Mouse (Mus musculus): Measurements from ENCODE around the gene Larp4b. TPM values are rescaled to one million over a fixed set of nuclear protein-coding genes. Genes with fewer than 3 reads are reported as not detected.

Larp4b gene
- polyA plus RNA-seq, 1 experiment = 15.7 TPM

GRCm38 (mm10) chr13:9120835-9121542, 27.3 kb downstream of the Larp4b start:
- no peaks in the 10 kb centered on the region for H3K27me3 ChIP-seq (replicated peaks)

GRCm38 (mm10) chr13:9122045-9122444, 28.4 kb downstream of the Larp4b start:
- Histone ChIP-seq H3K4me3 (replicated peaks) (no peak overlapping the region), H3K4me1 (peaks cover 49% of the 10 kb centered on the region), H3K36me3 (replicated peaks; ENCODE audit: low read length) (peaks cover 92% of the 10 kb centered on the region), H3K27me3 (replicated peaks) (no peaks in the 10 kb centered on the region), H3K9me3 (no peaks in the 10 kb centered on the region)
- TF ChIP-seq GATA1 (IDR thresholded peaks at IDR 0.05; ENCODE audit: borderline replicate concordance, low read length) = no peak
- TF ChIP-seq FLI1 (IDR thresholded peaks at IDR 0.05; ENCODE audit: low read length) = no peak

More at GRCm38 (mm10) chr13:9120835-9121542, 27.3 kb downstream of the Larp4b start:
- Histone ChIP-seq H3K4me3 (replicated peaks) (no peak overlapping the region), H3K36me3 (replicated peaks; ENCODE audit: low read length) (peaks cover 89% of the 10 kb centered on the region), H3K9me3 (no peaks in the 10 kb centered on the region), H3K4me1 (peaks cover 54% of the 10 kb centered on the region)
- TF ChIP-seq FLI1 (IDR thresholded peaks at IDR 0.05; ENCODE audit: low read length) (no peak), GATA1 (IDR thresholded peaks at IDR 0.05; ENCODE audit: borderline replicate concordance, low read length) (no peak)

GRCm38 (mm10) chr13:9125193-9125592, 31.5 kb downstream of the Larp4b start:
- H3K9me3 ChIP-seq = no peaks in the 10 kb centered on the region
- peaks cover 51% of the 10 kb centered on the region for H3K4me1 ChIP-seq
- TF ChIP-seq FLI1 (IDR thresholded peaks at IDR 0.05; ENCODE audit: low read length) = no peak
- no peak for TF ChIP-seq GATA1 (IDR thresholded peaks at IDR 0.05; ENCODE audit: borderline replicate concordance, low read length)
- no peaks in the 10 kb centered on the region for H3K27me3 ChIP-seq (replicated peaks)
- peaks cover 91% of the 10 kb centered on the region for H3K36me3 ChIP-seq (replicated peaks; ENCODE audit: low read length)
- peak overlapping the region; percentile 54 for H3K4me3 ChIP-seq (replicated peaks)

DNA sequence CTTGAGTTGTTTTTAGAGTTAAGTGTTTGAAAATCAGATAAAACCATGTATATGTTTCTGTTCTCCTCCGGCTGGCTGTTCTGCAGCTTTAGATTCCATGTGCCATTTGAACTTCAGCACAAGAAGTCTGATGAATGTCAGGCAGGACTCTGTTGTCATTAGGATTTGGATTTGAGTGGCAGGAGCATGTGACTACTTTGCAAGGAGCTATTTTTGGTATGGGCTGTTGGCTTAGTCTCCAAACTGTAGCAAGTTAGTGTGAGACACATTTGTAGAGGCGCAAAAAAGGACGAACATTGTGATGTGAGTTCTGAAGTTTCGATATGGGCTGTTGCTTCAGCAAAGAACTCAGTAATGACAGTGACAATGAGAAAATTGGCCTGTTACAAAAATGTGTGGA, 34.0 kb downstream of the Larp4b start:
- TF ChIP-seq FLI1 (IDR thresholded peaks at IDR 0.05; ENCODE audit: low read length) = no peak
- no peak for TF ChIP-seq GATA1 (IDR thresholded peaks at IDR 0.05; ENCODE audit: borderline replicate concordance, low read length)
- Histone ChIP-seq H3K9me3 (no peaks in the 10 kb centered on the region), H3K27me3 (replicated peaks) (no peaks in the 10 kb centered on the region), H3K36me3 (replicated peaks; ENCODE audit: low read length) (peaks cover 93% of the 10 kb centered on the region), H3K4me3 (replicated peaks) (no peak overlapping the region), H3K4me1 (peaks cover 51% of the 10 kb centered on the region)

- Histone ChIP-seq H3K36me3 (replicated peaks; ENCODE audit: low read length) (peaks cover 93% of the 10 kb centered on the region), H3K4me3 (replicated peaks) (no peak overlapping the region), H3K27me3 (replicated peaks) (no peaks in the 10 kb centered on the region), H3K9me3 (no peaks in the 10 kb centered on the region), H3K4me1 (peaks cover 56% of the 10 kb centered on the region)
- TF ChIP-seq GATA1 (IDR thresholded peaks at IDR 0.05; ENCODE audit: borderline replicate concordance, low read length) (no peak), FLI1 (IDR thresholded peaks at IDR 0.05; ENCODE audit: low read length) (no peak)
Observed at GRCm38 (mm10) chr13:9128707-9129314, 35.1 kb downstream of the Larp4b start.

DNA sequence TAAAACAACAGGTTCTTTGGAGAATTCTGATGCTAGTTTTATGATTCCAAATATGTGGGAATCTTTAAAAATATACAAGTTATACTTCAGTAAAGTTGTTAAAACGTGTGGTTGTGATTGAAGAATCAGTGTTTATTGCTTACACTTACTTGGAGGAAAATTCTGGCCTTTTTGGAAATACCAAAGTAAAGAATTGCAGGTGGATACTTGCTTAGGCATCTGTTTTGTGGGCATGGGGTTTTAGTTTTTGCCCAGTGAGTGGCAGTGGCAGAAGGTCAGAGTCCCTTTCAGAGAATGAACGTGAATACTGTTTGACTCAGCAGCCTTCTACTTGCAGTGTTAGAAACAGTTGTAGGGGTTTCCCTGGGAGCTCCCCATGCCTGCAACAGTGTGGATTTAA, 40.7 kb downstream of the Larp4b start:
- Histone ChIP-seq H3K36me3 (replicated peaks; ENCODE audit: low read length) (peaks cover 91% of the 10 kb centered on the region), H3K4me1 (peaks cover 70% of the 10 kb centered on the region), H3K9me3 (no peaks in the 10 kb centered on the region), H3K4me3 (replicated peaks) (no peak overlapping the region), H3K27me3 (replicated peaks) (no peaks in the 10 kb centered on the region)
- TF ChIP-seq FLI1 (IDR thresholded peaks at IDR 0.05; ENCODE audit: low read length) (no peak), GATA1 (IDR thresholded peaks at IDR 0.05; ENCODE audit: borderline replicate concordance, low read length) (no peak)

DNA sequence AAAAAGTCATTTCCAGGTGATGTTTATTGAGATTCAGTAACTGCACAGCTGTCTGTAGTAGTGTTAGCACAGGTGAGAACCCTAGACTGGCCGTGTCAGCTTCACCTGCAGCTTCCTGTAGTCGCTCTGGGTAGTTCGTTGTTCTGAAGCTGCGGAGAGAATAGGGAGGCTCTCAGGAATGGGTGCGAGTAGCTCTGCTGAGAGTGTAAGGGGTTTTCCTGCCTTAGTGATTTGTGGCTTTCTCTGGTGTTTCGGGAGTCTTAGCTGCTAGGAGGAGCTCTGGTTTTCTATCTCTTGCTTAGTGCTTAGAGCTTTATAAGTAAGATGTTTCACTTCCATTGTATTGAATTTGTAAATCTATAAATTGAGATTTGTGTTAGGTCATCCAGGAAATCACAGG, 42.4 kb downstream of the Larp4b start:
- H3K4me1 ChIP-seq = peaks cover 70% of the 10 kb centered on the region
- no peak for TF ChIP-seq FLI1 (IDR thresholded peaks at IDR 0.05; ENCODE audit: low read length)
- no peak for TF ChIP-seq GATA1 (IDR thresholded peaks at IDR 0.05; ENCODE audit: borderline replicate concordance, low read length)
- H3K27me3 ChIP-seq (replicated peaks) = no peaks in the 10 kb centered on the region
- H3K36me3 ChIP-seq (replicated peaks; ENCODE audit: low read length) = peaks cover 85% of the 10 kb centered on the region
- H3K4me3 ChIP-seq (replicated peaks) = no peak overlapping the region
- H3K9me3 ChIP-seq = no peaks in the 10 kb centered on the region

GRCm38 (mm10) chr13:9136733-9137132, 43.1 kb downstream of the Larp4b start:
- H3K36me3 ChIP-seq (replicated peaks; ENCODE audit: low read length) = peaks cover 85% of the 10 kb centered on the region
- H3K4me1 ChIP-seq = peaks cover 76% of the 10 kb centered on the region
- H3K4me3 ChIP-seq (replicated peaks) = no peak overlapping the region
- no peaks in the 10 kb centered on the region for H3K27me3 ChIP-seq (replicated peaks)
- H3K9me3 ChIP-seq = no peaks in the 10 kb centered on the region
- no peak for TF ChIP-seq FLI1 (IDR thresholded peaks at IDR 0.05; ENCODE audit: low read length)
- no peak for TF ChIP-seq GATA1 (IDR thresholded peaks at IDR 0.05; ENCODE audit: borderline replicate concordance, low read length)

DNA sequence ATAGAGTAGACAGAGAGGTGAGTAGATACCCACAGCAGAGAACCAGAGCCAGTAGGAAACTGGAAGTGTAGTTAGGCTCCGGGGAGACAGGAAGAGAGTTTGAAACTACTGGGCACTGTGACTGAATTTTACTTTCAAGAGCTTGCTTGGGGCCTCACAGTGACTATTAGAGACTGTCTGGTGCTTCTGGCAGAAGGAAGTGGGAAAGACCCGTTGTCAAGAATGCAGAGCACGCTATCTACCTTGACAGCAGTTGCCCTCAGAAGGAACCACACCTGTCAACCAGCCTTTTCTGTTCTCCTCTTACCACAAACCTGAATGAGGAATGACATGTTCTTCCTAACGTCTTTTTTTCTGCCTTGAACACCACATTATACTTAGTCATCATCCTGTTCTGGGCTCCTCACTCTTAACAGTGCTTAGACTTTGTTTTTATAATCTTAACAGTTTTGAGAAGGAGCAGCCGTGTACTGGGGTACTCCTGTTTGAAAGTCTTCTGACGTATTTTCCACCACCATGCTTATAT, 45.8 kb downstream of the Larp4b start:
- Histone ChIP-seq H3K4me1 (peaks cover 78% of the 10 kb centered on the region), H3K36me3 (replicated peaks; ENCODE audit: low read length) (peaks cover 89% of the 10 kb centered on the region), H3K4me3 (replicated peaks) (peak overlapping the region; percentile 82), H3K27me3 (replicated peaks) (no peaks in the 10 kb centered on the region), H3K9me3 (no peaks in the 10 kb centered on the region)
- TF ChIP-seq FLI1 (IDR thresholded peaks at IDR 0.05; ENCODE audit: low read length) (no peak), GATA1 (IDR thresholded peaks at IDR 0.05; ENCODE audit: borderline replicate concordance, low read length) (no peak)

DNA sequence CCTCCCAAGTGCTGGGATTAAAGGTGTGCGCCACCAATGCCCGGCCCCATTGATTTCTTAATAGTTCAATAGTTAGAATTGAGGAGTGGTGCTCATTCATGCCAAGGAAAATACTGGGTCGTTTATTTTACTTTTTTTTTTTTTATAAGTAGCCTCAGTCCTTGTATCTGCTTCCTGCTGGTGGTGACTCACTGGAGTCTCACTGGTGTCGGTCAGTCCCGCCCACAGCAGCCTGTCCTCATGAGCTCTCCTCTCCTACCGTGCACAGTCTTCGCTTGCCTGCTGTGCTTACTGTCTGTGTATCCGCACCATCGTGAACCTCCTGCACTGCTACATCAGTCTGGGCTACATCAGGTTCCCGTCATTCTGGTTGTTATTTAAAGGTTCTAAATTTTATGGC, 46.5 kb downstream of the Larp4b start:
- Histone ChIP-seq H3K4me3 (replicated peaks) (peak overlapping the region; percentile 88), H3K36me3 (replicated peaks; ENCODE audit: low read length) (peaks cover 92% of the 10 kb centered on the region), H3K9me3 (no peaks in the 10 kb centered on the region), H3K4me1 (peaks cover 74% of the 10 kb centered on the region), H3K27me3 (replicated peaks) (no peaks in the 10 kb centered on the region)
- TF ChIP-seq GATA1 (IDR thresholded peaks at IDR 0.05; ENCODE audit: borderline replicate concordance, low read length) = no peak
- TF ChIP-seq FLI1 (IDR thresholded peaks at IDR 0.05; ENCODE audit: low read length) = no peak
